Mouse (Mus musculus): ENCODE measurements around the gene Frmd4b. TPM values are rescaled to one million over a fixed set of nuclear protein-coding genes. Genes with fewer than 3 reads are reported as not detected.

The Frmd4b gene
- total RNA-seq, 2 experiments from 2014 or later = 31.2 to 33.8 TPM

- no peak for DNase-seq (ENCODE audit: low spot score in 2 of 2)
These were observed 36.8 kb downstream of the Frmd4b start for GRCm38 (mm10) chr6:97580479-97581030.

DNA sequence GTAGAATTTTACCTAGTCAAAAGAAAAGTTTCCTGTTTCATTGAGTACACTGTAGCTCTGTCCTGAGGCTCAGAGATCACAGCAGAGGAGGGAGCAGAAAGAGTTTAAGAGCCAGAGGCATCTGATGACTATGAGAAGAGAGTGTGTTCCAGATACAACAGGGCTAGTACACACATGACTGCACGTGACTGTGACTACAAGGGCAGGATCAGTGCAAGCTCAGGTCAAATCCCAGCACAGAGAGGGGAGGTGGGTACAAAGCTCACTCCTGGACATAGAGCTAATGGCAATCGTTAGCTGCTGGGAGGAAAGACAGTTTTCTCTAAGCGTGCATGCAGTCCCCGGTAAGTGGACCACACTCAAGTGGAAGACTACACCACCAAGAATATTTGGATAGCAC, 37.6 kb downstream of the Frmd4b start:
- DNase-seq (ENCODE audit: low spot score in 2 of 2) = no peak

GRCm38 (mm10) chr6:97578210-97578609, 39.1 kb downstream of the Frmd4b start:
- DNase-seq (ENCODE audit: low spot score in 2 of 2) = peak in 1 of 2 experiments; percentile 22

DNA sequence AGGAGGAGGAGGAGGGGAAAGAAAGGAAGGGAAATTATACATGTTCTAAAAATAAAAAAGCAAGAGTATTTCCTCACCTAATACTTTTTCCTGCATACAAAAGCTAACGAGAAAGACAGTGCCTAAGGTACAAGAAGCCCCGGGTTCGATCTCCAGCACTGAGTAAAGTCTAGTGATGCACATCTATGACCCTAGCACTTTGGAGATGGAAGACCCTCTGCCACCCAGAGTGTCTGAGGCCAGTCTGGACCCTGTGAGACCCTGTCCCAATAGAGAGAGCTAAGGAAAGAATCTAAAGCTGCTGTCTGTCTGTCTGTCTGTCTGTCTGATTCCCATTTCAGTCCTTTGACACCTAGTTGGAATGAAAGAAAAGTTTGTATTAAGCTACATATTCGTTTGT, 40.0 kb downstream of the Frmd4b start:
- no peak for DNase-seq (ENCODE audit: low spot score in 2 of 2)

- DNase-seq (ENCODE audit: low spot score in 2 of 2) = peak in 1 of 2 experiments; percentile 35
These were observed 40.6 kb downstream of the Frmd4b start for GRCm38 (mm10) chr6:97576565-97577346.

DNA sequence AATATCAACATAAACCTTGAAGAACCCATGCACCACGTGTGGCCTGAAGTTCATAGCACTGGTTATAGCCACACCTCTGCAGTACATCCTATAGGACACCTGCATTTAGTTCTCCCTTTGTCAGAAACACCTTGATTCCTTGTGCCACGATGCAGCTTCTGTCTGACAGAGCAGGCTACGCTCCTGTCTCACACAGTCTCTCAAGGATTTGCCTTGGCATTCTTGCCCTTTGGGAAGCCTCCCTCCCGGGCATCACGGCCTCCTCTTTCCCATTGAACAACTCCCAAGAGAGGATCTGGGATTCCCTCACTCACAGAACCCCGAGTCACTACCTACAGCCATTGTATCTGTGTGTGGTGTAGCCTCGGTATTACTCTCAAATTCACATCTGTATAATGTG, 41.2 kb downstream of the Frmd4b start:
- DNase-seq (ENCODE audit: low spot score in 2 of 2) = no peak

GRCm38 (mm10) chr6:97574973-97575372, 42.4 kb downstream of the Frmd4b start:
- no peak for DNase-seq (ENCODE audit: low spot score in 2 of 2)

GRCm38 (mm10) chr6:97572226-97572625, 45.1 kb downstream of the Frmd4b start:
- no peak for DNase-seq (ENCODE audit: low spot score in 2 of 2)

GRCm38 (mm10) chr6:97568538-97568937, 48.8 kb downstream of the Frmd4b start:
- DNase-seq (ENCODE audit: low spot score in 2 of 2) = no peak

GRCm38 (mm10) chr6:97566746-97567145, 50.6 kb downstream of the Frmd4b start:
- no peak for DNase-seq (ENCODE audit: low spot score in 2 of 2)

GRCm38 (mm10) chr6:97557147-97557546, 60.2 kb downstream of the Frmd4b start:
- no peak for DNase-seq (ENCODE audit: low spot score in 2 of 2)

GRCm38 (mm10) chr6:97555637-97556036, 61.7 kb downstream of the Frmd4b start:
- no peak for DNase-seq (ENCODE audit: low spot score in 2 of 2)

DNA sequence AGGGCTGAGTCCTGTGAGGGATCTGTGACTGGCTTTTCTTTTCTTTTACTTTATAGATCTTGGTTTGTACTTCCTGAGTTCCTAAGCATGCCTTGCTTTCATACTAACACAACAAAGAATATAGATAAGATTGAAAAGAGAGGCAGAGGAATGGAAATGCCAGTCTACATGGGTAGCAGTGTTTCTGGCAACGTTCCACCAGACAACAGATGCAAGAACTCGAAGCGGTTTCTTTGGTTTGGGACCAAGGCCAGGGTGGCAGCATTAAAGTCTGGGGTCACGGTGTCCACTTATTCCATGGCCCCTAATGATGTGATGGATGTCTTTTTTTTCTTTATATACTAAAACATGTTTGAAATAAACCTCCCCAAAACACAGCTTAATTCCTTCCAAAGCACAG, 63.9 kb downstream of the Frmd4b start:
- DNase-seq (ENCODE audit: low spot score in 2 of 2) = no peak

DNA sequence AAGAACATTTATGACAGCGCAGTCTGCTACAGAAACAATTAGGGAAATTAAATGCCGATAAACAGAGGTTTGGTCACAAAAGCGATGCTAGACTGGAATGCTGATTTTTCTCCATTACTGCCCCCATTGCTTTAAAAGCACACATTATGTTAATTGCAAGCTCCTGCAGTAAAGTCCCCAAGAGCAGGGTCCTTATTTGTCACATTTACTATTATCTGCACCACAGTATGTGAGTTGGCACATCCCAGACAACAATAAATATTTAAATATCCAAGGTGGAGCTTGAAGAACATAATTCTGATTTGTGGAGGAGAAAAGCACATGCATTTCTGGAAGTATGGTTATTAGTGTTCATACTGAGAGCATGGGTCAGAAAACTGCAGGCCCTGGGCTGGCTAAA, 64.8 kb downstream of the Frmd4b start:
- DNase-seq (ENCODE audit: low spot score in 2 of 2) = no peak

DNA sequence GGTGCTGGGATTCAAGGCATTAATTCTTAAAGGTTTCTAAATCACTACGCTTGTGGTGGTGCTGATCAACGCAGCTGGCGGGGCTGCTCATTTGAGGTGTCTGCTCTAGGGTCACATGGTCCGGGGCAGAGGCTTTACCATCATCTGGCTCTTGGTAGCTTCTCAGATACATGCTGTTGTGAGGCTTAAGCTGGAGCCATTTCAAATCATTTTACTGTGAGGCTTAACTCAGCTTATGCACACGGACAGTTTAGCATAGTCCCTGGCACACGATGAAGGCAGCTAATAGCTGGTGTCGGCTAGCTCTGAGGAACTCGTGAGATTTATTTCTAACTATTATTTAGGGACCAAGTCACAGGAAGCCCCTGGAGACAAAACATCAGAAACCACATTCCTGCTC, 65.5 kb downstream of the Frmd4b start:
- no peak for DNase-seq (ENCODE audit: low spot score in 2 of 2)

- no peak for DNase-seq (ENCODE audit: low spot score in 2 of 2)
These were observed 66.2 kb downstream of the Frmd4b start for GRCm38 (mm10) chr6:97551161-97551560.

- no peak for DNase-seq (ENCODE audit: low spot score in 2 of 2)
These were observed 76.9 kb downstream of the Frmd4b start for GRCm38 (mm10) chr6:97540458-97540857.

DNA sequence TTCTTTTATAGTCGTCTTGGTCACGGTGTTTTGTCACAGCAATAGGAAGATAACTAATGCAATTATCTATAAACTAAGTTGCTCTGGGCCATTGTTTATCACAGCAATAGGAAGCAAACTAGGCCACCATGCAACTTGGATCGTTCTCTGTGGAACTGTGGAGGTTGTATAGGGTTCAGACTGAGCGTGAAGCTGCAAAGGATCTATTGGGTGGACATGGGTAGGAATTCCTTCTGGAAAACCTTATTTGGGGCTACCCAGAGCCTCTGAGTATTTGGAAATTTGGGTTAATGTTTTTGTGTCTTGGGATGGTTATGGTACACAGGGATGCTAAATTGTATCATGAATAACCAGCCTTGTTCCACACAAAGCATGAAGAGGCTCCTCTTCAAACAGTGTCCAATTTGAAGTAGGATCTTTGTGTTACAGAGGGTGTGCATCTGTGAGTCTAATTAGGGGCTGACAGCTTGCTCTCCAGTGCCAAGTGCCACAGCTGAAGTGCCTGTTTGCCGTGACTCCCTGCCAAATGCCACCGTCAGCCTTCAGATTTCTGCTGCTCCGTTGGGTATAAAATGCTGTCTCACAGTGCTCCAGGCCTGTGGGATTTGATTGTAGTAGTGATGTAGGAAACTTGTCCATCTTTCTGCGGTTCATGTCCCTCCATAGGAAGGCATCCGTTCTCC, 81.4 kb downstream of the Frmd4b start:
- peak; percentile 78 to 80 for DNase-seq (ENCODE audit: low spot score in 2 of 2)

- DNase-seq (ENCODE audit: low spot score in 2 of 2) = no peak
These were observed 86.3 kb downstream of the Frmd4b start for GRCm38 (mm10) chr6:97531043-97531442.

- no peak for DNase-seq (ENCODE audit: low spot score in 2 of 2)
These were observed 88.2 kb downstream of the Frmd4b start for GRCm38 (mm10) chr6:97528961-97529680.

DNA sequence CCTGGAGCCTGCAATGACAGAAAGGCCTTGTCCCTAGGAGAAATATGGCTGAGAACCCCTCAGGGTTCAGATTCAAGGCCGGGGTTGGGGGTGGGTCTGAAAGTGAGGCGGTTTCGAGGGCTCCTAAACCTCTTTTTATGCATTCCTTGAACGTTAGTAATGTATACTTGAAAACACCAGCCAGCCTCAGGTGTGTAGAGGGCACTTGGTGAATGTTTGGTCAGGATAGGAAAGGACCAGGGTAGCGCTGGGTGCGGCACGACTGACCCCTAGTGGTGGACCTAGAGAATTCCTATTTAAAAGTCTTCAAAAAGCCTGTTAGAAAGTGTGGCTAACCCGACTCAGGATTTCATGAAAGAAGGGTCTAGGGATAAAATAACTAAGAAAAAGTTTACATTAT, 91.2 kb downstream of the Frmd4b start:
- DNase-seq (ENCODE audit: low spot score in 2 of 2) = peak; percentile 56 to 61

DNA sequence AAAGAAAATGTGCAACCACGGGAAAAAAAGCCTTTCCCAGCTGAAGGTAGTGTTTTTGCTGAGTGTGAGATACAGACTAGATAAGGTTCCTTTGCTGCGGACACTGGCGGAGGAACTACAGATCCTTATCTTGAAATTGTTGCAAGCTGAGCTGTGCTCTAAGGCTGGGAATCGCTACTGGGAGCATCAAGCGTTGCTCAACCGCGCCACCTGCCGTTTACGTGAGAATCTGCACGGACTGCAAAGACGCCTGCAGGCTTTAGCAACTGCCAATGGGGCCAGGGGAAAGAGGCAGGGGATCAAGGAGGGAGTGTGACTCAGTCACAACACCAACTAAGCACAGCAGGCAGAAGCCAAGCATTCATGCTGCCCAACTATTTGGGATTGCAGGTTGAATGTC, 94.2 kb downstream of the Frmd4b start:
- DNase-seq (ENCODE audit: low spot score in 2 of 2) = peak; percentile 84 to 89

Measured in layer of hippocampus, postnatal 10 days (tissue).